Mouse (Mus musculus) WW6 (cell line): ENCODE results near the gene Slco4a1.

ENCODE experiments used
- DNase-seq: peaks from one replicate; pipeline ENCODE4 v3.0.0-alpha.2; 2013; ENCODE audit warnings: low read depth, low spot score

The Slco4a1 gene

DNA sequence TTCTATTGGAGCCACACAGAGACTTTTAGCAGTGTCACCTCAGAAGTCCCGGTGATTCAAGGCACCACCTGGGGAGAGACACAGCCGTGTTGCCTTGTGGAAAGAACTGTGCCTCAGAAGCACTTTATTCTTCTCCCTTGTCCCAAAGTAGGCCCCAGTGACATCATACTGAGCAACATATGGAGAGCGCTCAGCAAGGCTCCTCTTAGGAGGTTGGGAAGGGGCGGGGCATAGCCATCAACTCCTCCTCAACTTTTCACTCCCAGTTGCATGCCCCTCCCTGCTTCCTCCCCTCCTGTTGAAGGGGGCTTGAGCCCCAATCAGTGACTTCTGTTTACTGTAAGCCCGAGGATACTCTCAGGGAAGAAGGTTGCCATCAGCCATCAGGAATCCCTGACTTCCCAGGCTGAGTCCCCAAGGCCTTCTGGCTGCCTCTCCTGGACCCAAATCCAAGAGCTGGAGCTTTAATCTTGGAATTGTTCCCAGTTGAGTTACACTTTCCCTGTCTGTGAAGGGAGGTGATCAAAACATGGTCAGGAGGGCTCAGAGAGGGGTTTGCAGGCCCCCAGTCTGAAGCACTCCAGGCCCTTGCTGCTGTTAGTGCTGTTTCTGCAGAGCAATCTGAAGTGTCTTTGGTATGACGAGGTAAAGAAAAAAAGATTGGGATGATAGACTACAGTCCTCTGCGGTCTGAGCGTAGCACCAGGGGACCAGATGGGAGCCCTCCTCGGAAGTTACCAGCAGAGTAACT lies 45.3 kb downstream of the Slco4a1 start:
- DNase-seq, result no peak

DNA sequence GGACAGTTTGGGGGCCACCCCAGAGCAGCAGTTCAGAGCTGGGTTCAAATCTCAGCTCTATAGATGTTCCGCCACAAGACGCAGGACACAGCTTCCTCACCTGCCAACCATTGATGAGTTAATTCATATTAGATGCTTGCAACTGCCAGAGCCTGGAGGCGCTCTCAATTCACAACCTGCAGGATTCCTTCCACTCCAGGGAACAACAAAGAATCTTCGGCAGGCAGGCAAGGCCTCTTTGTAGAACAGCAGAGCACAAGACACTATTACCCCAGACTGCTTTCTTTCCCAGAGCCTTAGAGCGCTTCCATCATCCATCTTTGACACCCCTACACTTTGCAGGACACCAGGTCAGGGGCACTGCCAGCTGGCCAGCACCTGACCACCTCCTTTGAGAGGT lies 50.2 kb downstream of the Slco4a1 start:
- DNase-seq, result no peak

GRCm38 (mm10) chr2:180508455-180509115 lies 52.5 kb downstream of the Slco4a1 start:
- no peak for DNase-seq

GRCm38 (mm10) chr2:180510867-180511266 lies 54.8 kb downstream of the Slco4a1 start:
- no peak for DNase-seq

GRCm38 (mm10) chr2:180511875-180512661 lies 56.0 kb downstream of the Slco4a1 start:
- no peak for DNase-seq

DNA sequence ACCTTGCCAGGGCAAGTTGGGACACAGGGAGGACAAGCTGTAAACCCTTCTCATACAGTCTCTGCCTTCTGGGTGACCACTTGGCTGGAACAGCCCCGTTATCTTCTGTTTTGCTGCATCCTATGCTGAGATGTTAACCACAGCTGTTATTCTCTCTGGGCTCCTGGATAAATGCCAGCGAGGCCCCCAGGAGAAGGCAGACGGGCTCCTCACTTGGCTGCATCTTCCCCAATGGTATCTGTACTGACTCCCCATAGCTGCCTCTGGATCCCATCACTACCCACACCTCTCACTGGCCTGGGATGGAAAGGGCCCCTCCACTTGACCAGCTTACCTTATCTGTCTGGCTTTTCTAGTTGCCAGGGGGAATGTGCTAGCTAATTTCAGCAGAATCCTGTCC lies 57.0 kb downstream of the Slco4a1 start:
- DNase-seq, result no peak

DNA sequence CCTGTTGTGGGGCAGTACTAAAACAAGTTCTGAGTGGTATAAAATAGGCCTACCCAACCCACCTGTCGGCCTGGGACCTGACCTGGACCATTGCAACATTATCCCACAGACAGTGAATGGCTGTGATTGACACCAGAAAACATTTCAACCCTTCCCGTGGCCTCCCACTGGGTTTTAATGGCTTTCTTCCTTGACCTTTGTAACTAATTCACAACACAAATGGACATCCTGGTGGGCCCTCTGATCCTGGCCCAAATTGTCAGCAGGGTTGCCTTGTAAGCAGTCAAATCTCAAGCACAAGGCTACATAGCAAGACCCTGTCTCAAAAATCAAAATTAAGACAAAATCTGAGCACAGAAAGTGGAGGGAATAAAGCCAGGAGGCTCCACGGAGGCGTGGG lies 57.8 kb downstream of the Slco4a1 start:
- no peak for DNase-seq

DNA sequence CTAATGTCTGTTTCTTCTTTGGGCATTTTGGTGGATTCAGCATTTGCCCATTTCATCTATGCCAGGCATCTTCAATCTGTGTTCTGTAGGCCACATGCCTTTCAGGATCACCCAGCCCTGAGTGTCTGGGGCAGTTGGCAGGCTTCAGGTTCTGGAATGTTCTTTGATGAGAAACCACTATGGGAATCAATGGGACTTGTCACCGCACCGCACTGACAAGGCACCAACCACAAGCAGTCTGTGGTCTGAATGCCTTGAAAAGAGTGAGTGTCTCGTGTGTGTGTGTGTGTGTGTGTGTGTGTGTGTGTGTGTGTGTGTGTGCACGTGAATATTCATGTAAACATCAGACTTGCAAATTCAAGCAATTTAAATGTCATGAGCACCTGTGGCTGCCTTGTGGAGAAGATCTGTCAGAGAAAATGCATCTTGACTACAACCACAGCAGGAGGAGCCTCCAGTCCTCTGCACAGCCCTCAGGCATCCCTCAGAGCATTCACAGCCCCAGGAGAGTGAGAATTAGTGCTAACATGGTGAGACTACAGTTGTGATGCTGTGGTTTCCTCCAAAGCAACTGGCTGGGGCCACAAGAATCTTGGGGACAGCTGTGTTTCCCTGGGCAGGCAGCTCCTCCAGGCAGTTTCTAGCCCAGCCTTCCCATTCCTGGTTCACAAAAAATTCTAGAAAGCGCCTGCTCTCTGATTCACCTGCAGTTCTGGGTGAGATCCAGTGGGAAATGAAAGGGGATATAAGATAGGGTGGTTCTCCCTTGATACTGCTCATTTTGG lies 65.6 kb downstream of the Slco4a1 start:
- no peak for DNase-seq

DNA sequence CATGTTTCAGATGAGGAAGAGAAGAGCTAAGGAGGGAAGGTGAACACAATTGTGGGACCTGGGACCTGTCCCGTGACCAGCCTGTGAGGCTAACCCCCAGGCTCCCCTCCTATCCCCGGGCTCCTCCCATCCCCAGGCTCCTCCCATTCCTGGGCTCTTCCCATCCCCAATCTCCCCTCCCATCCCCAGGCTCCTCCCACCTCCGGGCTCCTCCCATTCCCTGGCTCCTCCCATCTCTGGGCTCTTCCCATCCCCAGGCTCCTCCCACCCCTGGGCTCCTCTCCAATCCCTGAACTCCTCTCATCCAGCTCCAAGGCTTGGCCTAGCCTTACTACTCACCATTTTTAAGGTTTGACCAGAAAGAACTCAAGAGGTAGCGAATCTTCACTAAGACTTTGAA lies 66.8 kb downstream of the Slco4a1 start:
- DNase-seq, result peak; percentile 53
